Mouse (Mus musculus): ENCODE results near the gene Ankrd28. TPM values are rescaled to one million over a fixed set of nuclear protein-coding genes. Genes with fewer than 3 reads are reported as not detected.
"Not testable (repeated sequence)": the region's sequence is repeated elsewhere in the genome, so short reads cannot be mapped to it uniquely, and the experiment has no call there.

Gene Ankrd28
- 18.4 and 23.9 TPM in 2 replicates for polyA plus RNA-seq (2012; rRNA removed)

- DNase-seq (ENCODE audit: low read depth), result peak; percentile 98
- TF ChIP-seq POLR2A (IDR thresholded peaks at IDR 0.05; ENCODE audit: borderline replicate concordance, extremely low read depth, insufficient read depth, insufficient read length, poor library complexity, severe bottlenecking) (peak; percentile 70), CTCF (IDR thresholded peaks at IDR 0.05; ENCODE audit: borderline replicate concordance, extremely low read depth, insufficient read depth, insufficient read length) (no peak)
Observed at GRCm38 (mm10) chr14:31830571-31831369, at the start of gene Ankrd28. Ankrd28 (minus strand) TSS chr14:31830651.

- DNase-seq (ENCODE audit: low read depth), result no peak
- TF ChIP-seq CTCF (IDR thresholded peaks at IDR 0.05; ENCODE audit: borderline replicate concordance, extremely low read depth, insufficient read depth, insufficient read length), result no peak
- TF ChIP-seq POLR2A (IDR thresholded peaks at IDR 0.05; ENCODE audit: borderline replicate concordance, extremely low read depth, insufficient read depth, insufficient read length, poor library complexity, severe bottlenecking), result no peak
Observed at GRCm38 (mm10) chr14:31879456-31879855, 49.0 kb upstream of the Ankrd28 start.

- TF ChIP-seq POLR2A (IDR thresholded peaks at IDR 0.05; ENCODE audit: borderline replicate concordance, extremely low read depth, insufficient read depth, insufficient read length, poor library complexity, severe bottlenecking) (no peak), CTCF (IDR thresholded peaks at IDR 0.05; ENCODE audit: borderline replicate concordance, extremely low read depth, insufficient read depth, insufficient read length) (no peak)
- no peak for DNase-seq (ENCODE audit: low read depth)
Observed at GRCm38 (mm10) chr14:31872130-31872529, 41.7 kb upstream of the Ankrd28 start.

GRCm38 (mm10) chr14:31870436-31870835, 40.0 kb upstream of the Ankrd28 start:
- DNase-seq (ENCODE audit: low read depth), result no peak
- TF ChIP-seq CTCF (IDR thresholded peaks at IDR 0.05; ENCODE audit: borderline replicate concordance, extremely low read depth, insufficient read depth, insufficient read length), result no peak
- TF ChIP-seq POLR2A (IDR thresholded peaks at IDR 0.05; ENCODE audit: borderline replicate concordance, extremely low read depth, insufficient read depth, insufficient read length, poor library complexity, severe bottlenecking), result no peak

- DNase-seq (ENCODE audit: low read depth), result no peak
- no peak for TF ChIP-seq CTCF (IDR thresholded peaks at IDR 0.05; ENCODE audit: borderline replicate concordance, extremely low read depth, insufficient read depth, insufficient read length)
- TF ChIP-seq POLR2A (IDR thresholded peaks at IDR 0.05; ENCODE audit: borderline replicate concordance, extremely low read depth, insufficient read depth, insufficient read length, poor library complexity, severe bottlenecking), result no peak
Observed at GRCm38 (mm10) chr14:31868591-31868990, 38.1 kb upstream of the Ankrd28 start.

- DNase-seq (ENCODE audit: low read depth), result not testable (repeated sequence)
Observed at GRCm38 (mm10) chr14:31866366-31866765, 35.9 kb upstream of the Ankrd28 start.

GRCm38 (mm10) chr14:31858679-31859078, 28.2 kb upstream of the Ankrd28 start:
- no peak for TF ChIP-seq POLR2A (IDR thresholded peaks at IDR 0.05; ENCODE audit: borderline replicate concordance, extremely low read depth, insufficient read depth, insufficient read length, poor library complexity, severe bottlenecking)

GRCm38 (mm10) chr14:31857096-31857975, 26.9 kb upstream of the Ankrd28 start:
- no peak for DNase-seq (ENCODE audit: low read depth)
- no peak for TF ChIP-seq POLR2A (IDR thresholded peaks at IDR 0.05; ENCODE audit: borderline replicate concordance, extremely low read depth, insufficient read depth, insufficient read length, poor library complexity, severe bottlenecking)
- TF ChIP-seq CTCF (IDR thresholded peaks at IDR 0.05; ENCODE audit: borderline replicate concordance, extremely low read depth, insufficient read depth, insufficient read length), result no peak

More at GRCm38 (mm10) chr14:31858679-31859078, 28.2 kb upstream of the Ankrd28 start:
- no peak for DNase-seq (ENCODE audit: low read depth)

- DNase-seq (ENCODE audit: low read depth), result no peak
- TF ChIP-seq CTCF (IDR thresholded peaks at IDR 0.05; ENCODE audit: borderline replicate concordance, extremely low read depth, insufficient read depth, insufficient read length) (no peak), POLR2A (IDR thresholded peaks at IDR 0.05; ENCODE audit: borderline replicate concordance, extremely low read depth, insufficient read depth, insufficient read length, poor library complexity, severe bottlenecking) (no peak)
Observed at GRCm38 (mm10) chr14:31856007-31856406, 25.6 kb upstream of the Ankrd28 start.

GRCm38 (mm10) chr14:31854667-31855066, 24.2 kb upstream of the Ankrd28 start:
- DNase-seq (ENCODE audit: low read depth), result peak; percentile 56
- TF ChIP-seq POLR2A (IDR thresholded peaks at IDR 0.05; ENCODE audit: borderline replicate concordance, extremely low read depth, insufficient read depth, insufficient read length, poor library complexity, severe bottlenecking) (no peak), CTCF (IDR thresholded peaks at IDR 0.05; ENCODE audit: borderline replicate concordance, extremely low read depth, insufficient read depth, insufficient read length) (no peak)

- DNase-seq (ENCODE audit: low read depth), result no peak
- TF ChIP-seq CTCF (IDR thresholded peaks at IDR 0.05; ENCODE audit: borderline replicate concordance, extremely low read depth, insufficient read depth, insufficient read length) (no peak), POLR2A (IDR thresholded peaks at IDR 0.05; ENCODE audit: borderline replicate concordance, extremely low read depth, insufficient read depth, insufficient read length, poor library complexity, severe bottlenecking) (no peak)
Observed at GRCm38 (mm10) chr14:31843571-31843970, 13.1 kb upstream of the Ankrd28 start.

Data from brain, embryonic 14.5 days (tissue).